Mouse (Mus musculus) common myeloid progenitor, adult 5-6 weeks (primary cell): Measurements from ENCODE around the gene Sectm1a. TPM values are rescaled to one million over a fixed set of nuclear protein-coding genes. Genes with fewer than 3 reads are reported as not detected.
"Not testable (repeated sequence)": the region's sequence is repeated elsewhere in the genome, so short reads cannot be mapped to it uniquely, and the experiment has no call there.

ENCODE experiments used
- ATAC-seq: replicated peaks from 2 replicates; pipeline ENCODE4 v1.8.0; 2016; ENCODE audit warnings: low read depth, mild to moderate bottlenecking, moderate TSS enrichment, inconsistent platforms; ENCODE audit not compliant: poor library complexity, severe bottlenecking
- total RNA-seq: library from RNA; stranded (forward); fragments of 200-1000, 187-1606 nt; gene quantifications from 2 replicates; pipeline ENCODE4 v1.2.3, GENCODE M21; 2017

Gene Sectm1a
- total RNA-seq, 1 experiment from 2014 or later = not detected

DNA sequence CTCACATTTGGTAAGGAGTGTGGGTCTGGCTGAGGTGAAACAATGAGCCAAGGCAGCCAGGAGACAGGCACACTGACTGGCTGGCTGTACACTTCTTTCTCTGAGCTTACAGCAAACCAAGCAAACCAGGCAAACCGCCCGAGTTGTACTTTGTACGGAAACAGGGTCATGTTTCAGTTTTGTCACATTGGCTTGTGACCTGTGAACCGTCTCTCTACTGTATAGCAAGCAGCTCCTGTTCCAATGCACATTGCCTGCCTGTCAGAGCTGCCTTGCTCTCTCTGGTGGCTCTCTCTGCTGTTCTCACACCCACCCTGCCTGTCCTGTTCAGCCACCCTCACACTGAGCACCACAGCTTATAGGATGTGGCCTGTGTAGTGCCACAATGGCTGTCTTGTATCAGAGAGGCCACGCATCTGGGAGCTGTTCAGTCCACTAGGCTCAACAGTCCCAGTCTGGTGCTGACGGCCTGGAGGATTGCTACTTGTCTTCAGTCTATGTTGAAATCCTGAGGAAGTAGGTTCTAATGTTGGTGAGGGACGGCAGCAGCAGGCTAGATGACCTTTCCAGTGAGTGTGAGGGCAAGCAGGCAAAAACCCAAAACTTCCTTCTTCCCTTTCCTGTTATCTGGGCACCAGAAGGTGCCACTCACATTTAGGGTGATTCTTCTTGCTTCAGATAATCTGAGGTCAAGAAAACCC lies 24.3 kb downstream of the Sectm1a start:
- 0 out of 2 replicates have a peak, but pooled peaks have one; percentile 23 for ATAC-seq

DNA sequence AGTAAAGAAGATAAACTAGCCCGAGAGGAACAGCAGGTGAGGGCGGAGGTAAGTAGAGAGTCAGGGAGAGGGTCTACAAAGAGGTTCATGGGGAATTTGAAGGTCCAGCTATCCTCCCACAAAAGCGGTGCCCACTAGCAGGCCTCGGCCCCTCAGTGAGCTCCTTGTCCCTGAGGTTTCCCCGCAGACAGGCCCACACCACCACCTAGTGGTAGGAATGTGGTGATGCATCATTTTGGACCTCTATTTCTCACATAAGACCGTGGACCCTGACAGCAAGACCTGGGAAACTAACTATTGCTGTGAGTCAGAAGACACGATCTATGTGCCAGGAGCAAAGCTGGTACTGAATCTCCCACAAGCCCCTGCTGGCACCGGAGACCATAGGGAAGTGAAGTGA lies 27.5 kb downstream of the Sectm1a start:
- ATAC-seq = peak; percentile 94

DNA sequence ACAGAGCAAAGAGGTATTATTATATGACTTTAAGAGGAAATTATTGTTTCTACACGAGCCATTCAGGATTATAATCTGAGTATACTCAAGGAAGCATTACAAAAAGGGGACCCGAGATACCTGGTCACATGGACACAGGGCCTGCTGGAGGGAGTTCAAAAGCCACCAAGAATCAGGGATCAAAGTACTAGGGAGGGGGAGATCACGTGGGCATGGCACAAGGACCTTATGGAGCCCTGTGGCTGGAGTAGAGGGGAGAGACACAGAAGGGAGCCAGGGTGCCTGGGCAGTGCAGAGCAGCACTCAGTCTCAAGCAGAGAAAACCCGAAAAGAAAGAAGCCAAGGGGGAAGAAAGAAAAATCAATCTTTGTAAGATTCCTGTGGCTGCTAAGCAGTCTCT lies 28.6 kb downstream of the Sectm1a start:
- ATAC-seq = no peak

DNA sequence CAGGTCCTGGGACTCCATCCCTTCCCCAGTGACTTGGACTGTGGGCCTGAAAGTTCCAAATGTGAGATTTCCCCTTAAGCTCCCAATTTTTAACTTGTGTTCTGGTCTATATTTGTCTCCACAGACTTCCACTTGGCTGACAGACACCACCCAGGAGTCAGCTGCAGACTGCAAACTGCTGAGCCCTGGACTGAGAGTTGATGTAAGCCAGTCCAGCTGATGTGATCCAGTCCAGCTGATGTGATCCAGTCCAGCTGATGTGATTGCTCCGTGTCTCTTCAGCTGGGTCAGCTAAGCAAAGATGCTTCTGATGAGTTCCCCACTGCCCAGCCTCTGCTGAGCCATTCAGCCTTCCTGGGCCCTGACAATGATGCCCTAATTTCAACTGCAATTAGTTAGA lies 29.2 kb downstream of the Sectm1a start:
- ATAC-seq = no peak

DNA sequence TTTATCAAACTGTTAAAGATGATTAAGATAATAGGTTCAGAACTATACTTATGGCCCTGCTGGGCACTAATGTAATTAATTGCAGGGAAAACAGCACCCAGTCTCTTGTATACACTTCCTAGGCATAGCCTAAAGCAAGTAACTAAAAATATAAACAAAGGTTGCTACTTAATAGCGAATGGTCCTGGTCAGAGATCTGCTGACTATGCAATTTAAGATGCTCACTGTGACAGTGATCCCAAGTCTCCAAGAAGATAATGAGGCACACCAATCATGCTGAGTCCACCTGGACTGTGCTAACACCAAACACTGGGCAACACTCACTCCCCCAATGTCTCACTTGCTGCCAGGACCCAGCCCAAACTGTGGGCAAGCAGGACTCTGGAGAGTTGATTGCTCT lies 31.2 kb downstream of the Sectm1a start:
- no peak for ATAC-seq

DNA sequence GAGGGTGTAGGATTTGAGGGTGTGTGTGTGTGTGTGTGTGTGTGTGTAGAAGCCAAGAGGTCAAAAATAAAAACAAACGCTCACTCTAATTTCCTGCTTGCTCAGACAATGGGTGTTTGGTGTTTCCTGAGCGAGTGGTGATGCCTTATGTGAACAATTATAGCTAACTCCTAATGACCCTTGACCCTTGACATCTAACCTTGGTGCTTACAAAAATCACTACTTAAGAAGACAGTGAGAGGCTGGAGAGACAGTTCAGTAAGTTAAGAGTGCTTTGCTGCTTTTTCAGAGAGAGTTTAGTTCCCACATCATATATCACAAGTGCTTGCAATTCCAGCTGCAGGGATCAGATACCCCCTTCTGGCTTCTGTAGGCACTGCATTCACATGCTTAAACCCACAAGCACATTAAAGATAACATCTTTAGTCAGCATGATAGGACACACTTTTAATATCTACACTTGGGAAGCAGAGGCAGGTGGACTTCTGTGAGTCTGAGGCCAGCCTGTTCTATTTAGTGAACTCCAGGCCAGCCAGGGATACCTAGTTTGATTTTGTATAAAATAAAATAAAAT lies 33.1 kb downstream of the Sectm1a start:
- ATAC-seq = peak; percentile 63

DNA sequence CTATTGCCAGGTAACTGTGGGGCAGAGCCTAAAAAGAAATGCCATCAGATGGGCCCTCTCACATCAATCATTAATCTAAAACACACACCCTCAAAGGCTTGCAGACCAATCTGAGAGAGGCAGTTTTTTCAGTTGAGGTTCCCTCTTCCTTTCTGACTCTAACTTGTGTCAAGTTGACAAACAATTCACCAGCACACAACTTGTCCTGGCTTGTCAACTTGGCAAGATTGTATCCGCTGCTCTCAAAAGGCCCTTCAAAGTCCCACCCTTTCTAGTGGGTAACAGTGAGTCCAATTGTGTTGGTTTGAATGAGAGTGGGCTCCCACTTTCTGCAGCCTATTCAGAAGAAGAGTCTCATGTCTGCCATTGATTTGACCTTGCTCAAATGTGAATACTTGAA lies 35.7 kb downstream of the Sectm1a start:
- no peak for ATAC-seq

DNA sequence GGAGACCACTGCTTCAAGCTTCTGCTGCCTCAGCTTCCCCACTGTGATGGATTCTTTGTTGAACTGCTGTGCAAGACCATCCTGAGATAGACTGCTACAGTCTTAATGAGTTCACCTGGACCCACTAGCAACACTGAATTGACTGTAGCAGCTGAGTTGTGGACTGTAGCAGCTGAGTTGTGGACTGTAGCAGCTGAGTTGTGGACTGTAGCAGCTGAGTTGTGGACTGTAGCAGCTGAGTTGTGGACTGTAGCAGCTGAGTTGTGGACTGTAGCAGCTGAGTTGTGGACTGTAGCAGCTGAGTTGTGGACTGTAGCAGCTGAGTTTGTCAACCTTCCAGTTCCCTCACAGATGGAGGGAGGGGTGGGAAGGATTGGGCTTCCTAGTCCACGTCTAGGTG lies 38.0 kb downstream of the Sectm1a start:
- not testable (repeated sequence) for ATAC-seq

DNA sequence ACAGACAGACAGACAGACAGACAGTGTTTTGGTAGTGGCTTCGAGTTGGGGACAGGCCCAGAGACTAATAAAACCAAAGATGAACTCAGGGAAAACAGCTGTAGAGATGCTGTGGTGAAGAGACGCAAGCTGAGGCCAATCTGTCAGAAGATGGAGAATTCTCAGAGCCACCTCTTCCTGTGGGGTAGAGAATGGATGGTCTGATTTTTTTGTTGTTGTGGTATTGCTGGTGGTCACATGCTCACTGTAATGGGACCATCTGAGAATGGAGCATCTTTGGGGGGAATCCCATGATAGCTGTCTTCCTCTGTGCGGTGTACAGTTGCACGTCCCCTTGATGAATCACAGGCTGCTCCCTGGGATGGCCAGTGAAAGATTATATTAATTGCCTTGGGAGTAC lies 38.5 kb downstream of the Sectm1a start:
- no peak for ATAC-seq

DNA sequence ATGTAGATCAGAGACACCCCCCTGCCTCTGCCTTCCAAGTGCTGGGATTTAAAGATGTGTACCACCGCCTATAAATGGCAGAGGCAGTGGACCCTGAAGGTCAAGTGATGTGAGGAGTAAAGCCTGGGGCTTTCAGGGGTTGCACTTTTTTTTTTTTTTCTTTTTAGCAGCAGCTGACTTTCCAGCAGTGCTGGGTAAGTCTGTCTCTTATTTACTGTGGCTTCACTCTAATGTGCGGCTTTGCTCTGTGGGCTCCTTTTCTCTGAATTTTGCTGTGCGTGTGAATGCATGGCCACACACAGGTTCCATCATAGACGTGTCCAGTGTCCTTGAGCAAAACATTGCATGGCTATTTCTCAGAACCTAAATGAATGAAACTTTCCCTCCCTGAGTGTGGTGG lies 39.4 kb downstream of the Sectm1a start:
- no peak for ATAC-seq

DNA sequence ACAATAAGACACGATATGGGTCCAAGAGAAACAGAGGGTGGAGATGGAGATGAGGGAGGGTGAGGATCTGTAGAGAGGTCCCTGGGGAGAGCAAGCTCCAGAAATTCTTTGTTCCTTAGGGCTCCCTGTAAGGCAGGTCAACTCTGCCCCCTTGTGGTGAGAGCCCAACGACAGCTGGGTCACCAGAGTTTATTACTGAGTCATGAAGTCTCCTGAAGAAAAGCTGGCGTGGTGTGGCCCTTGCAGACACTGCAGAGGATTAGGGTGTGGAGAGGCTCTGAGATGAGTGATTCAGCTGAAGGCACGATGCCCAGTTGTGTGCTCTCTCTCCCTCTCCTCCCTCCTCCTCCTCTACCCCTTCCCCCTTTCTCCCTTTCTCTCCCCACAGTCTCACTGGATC lies 39.8 kb downstream of the Sectm1a start:
- ATAC-seq = peak; percentile 73

DNA sequence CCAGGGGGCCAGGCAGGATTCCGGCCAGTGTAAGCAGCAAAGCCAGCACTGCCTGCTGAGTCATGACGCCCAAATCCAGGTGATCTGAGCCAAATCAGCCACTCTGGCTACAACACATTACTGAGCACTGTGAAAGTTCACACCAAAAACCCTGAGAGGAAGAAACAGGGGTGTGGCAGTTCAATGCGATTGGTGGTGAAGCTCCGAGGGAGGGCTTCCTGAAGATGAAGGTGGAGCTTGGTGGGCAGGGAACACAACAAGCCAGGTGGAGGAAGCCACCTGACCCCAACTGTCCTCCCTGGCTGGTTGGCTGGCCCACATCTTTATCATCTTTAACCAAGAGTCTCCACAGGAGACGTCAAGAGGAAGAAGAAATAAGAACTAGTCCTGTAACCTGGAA lies 41.7 kb downstream of the Sectm1a start, which contains the start of gene Cd7:
TSS of gene Cd7 (minus strand) at position 117 of the 400 bp plus-strand sequence.
- peak; percentile 31; the same call in 1 of the 2 replicates for ATAC-seq

DNA sequence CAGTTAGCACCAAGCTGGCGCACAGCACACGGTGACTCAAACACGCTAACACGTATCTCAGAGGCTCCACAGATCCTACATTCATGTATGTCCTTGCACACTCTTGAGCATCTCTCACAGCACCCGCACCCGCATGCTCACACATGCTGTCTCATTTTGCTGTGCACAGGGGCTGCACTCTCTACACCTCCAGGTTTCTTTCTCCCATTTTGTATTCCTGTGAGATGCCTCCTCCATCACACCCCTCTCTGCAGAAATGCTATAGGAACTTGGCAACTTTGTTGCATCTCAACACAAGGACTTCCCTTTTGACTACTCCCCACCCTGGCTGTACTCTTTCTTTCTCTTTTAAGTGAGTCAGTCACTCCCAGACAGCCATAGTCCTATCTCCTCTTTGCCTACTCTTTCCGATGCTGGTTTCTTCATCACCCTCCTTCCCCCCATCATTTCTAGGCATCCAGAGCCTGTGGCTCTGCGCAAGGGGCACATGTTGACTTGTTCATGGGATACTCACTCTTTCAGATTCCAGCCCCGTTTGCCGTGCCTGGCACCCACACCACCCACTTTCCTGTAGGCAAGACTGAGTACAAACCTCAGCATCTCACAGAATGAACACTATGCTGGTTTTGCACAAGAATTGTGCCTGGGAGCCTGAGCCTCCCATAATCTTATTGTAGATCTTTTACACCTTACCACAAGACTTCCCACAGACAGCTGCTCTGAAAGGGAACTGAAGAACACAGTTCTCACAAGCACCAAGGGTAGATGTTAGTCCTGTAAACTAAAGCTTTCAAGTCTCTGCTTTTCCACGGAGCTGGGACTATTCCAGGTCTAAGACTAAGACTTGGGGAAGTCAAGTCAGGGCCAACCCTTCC lies 42.4 kb downstream of the Sectm1a start:
- peak; percentile 43 for ATAC-seq

DNA sequence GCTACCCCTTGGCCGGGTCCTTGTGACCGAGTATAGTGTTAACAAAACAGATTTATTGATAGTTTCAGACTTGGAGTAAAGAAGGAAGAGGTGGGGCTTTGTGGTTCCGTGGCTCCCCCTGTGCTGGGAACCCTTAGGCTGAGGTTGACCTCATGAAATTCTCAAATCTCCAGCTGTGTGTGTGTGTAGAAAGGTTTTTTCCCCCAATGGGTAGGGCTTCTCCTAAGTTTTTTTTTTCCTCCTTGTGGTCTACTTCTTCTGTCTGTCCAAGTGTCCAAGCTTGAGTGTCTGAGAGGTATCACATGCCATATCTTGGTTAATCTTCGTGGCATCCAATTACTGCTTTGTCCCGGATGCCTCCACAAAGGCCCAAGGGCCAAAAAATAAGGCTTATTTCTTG lies 47.9 kb downstream of the Sectm1a start:
- peak; percentile 39 for ATAC-seq

DNA sequence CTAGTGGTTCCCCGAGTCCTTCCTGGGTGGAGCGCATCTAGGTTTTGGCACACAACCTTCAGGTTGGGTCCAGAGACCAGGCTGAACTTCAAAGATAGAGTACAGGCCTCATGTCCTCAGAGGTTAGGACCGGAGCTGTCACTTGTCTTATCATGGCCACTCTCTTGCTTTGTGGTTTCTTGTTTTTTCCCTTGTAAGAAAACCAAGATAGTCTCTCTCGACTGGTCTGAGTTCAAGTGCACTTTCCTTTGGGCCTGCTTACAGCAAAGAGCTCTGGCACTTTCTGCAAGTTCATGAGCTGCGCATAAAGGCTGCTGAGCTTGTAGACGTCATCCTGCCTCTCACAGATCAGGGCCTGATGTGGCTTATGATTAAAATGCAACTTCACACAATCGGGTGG lies 53.8 kb downstream of the Sectm1a start:
- peak; percentile 88 for ATAC-seq

DNA sequence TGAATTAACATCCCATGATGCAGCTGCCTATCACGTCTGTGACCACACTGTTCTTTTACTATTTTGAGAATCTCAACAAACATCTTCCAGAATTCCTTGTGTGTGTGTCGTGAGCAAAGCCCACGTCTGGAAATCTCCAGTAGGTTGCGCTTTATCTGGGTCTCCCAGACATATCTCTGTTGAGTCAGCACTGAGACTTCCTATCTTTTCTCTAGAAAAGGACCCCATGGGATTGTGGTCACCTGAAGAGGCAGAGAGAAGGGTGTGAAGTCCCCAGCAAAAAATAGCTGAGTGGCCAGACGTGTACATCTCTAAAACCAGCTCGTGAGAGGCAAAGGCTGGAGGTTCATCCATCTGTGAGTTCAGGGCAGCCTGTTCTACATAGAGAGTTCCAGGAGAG lies 56.9 kb downstream of the Sectm1a start:
- no peak for ATAC-seq

DNA sequence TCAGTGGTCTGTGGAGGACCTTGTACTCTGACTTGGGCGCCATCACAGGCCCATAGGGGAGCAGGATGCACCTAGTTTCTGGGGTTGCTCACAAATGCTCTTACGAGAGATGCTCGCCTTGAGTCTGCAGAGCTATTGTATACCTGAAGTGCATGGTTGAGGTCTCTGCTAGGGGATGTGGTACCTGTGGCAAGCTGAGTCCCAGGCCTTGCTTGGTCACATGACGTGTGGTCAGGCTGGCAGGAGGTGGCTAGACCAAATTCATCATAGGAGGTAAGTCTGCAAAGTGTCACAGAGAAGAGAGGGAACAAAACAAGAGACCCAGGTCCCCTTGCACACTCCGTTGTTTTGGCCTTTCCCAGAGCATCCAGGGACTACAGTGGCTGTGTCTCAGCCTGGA lies 61.5 kb downstream of the Sectm1a start:
- no peak for ATAC-seq

DNA sequence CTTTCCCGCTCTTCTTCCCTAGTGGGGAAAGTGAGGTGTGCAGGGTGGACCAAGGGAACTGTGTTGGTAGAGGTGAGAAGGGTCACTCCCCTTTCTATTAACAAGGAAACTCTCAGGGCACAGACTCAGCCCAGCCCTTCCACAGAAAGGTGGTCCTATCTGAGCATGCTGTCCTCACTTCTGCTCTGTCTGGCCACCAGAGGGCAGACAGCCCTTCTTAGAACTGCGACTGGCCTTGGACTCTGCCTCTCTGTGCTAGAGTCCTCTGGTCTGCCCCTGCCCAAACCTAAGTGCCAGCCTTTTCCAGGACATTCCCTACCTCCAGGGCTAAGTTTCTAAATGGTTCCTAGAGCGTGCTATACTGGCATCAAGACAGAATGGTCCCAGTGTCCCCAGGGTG lies 63.3 kb downstream of the Sectm1a start:
- ATAC-seq = peak; percentile 84
